Comparison of ENCODE assay signal across 36 mouse cellular contexts in genomic region chr5:24508406-24508805, GRCm38 (mm10). TPM values are rescaled to one million over a fixed set of nuclear protein-coding genes. Genes with fewer than 3 reads are reported as not detected.
DNase-seq lines count a peak whose midpoint lies in the region; ATAC-seq and TF ChIP-seq lines count a peak whose summit lies in the region.
"Had no signal": no experiment of that assay in that cellular context is flagged by ENCODE, and none has a peak within 500 bp of the region (broad histone marks: within the 10 kb centered on the region; RNA-seq: fewer than 3 reads in every experiment).

No protein-coding gene starts in this region.

- DNase-seq in liver, postnatal 0 days, result no peak
- DNase-seq in G1E (ENCODE audit: low spot score) (no peak), adipocyte (ENCODE audit: low spot score) (no peak)
- DNase-seq in stomach, postnatal 0 days (ENCODE audit: low spot score), result no peak
- DNase-seq: adrenal gland, postnatal 10 days; cerebellum, adult 11 months; cerebellum, adult 9-11 months; gastrocnemius, postnatal 10 days; heart, postnatal 14 days; kidney, adult 8-10 months; kidney, postnatal 4 days had no signal

- H3K27me3 ChIP-seq in liver, postnatal 0 days (ENCODE audit: insufficient read depth, low read length), result peaks cover 8% of the 10 kb centered on the region; the same call in 1 of the 2 replicates
- H3K27me3 ChIP-seq in liver, embryonic 12.5 days (replicated peaks), result peaks cover 55% of the 10 kb centered on the region
- peaks cover 22% of the 10 kb centered on the region for H3K27me3 ChIP-seq in E14TG2a.4 (ENCODE audit: insufficient read depth, low read length)
- peaks cover 13% of the 10 kb centered on the region for H3K27me3 ChIP-seq in G1E (ENCODE audit: insufficient read depth, low read length)
- no peaks in the 10 kb centered on the region for H3K27me3 ChIP-seq in stomach, postnatal 0 days (ENCODE audit: control insufficient read depth, insufficient read depth, low read length)
- H3K27me3 ChIP-seq: CH12.LX had no signal

- no peaks in the 10 kb centered on the region for H3K36me3 ChIP-seq in liver, postnatal 0 days (replicated peaks; ENCODE audit: insufficient read depth, low read length)
- no peaks in the 10 kb centered on the region for H3K36me3 ChIP-seq in liver, embryonic 12.5 days
- no peaks in the 10 kb centered on the region for H3K36me3 ChIP-seq in E14TG2a.4 (ENCODE audit: insufficient read depth, low read length)
- H3K36me3 ChIP-seq in G1E (replicated peaks), result no peaks in the 10 kb centered on the region
- H3K36me3 ChIP-seq in stomach, postnatal 0 days (ENCODE audit: control insufficient read depth, insufficient read depth, low read length), result no peaks in the 10 kb centered on the region
- H3K36me3 ChIP-seq: embryonic facial prominence, embryonic 13.5 days; forebrain, embryonic 10.5 days; forebrain, embryonic 15.5 days; limb, embryonic 10.5 days; limb, embryonic 15.5 days; midbrain, embryonic 13.5 days; neural tube, embryonic 15.5 days had no signal

- no peak for TF ChIP-seq EP300 in liver, postnatal 0 days (IDR thresholded peaks at IDR 0.05; ENCODE audit: low read depth)
- no peak for TF ChIP-seq EP300 in stomach, postnatal 0 days (optimal IDR thresholded peaks at IDR 0.05)

- H3K4me3 ChIP-seq in liver, postnatal 0 days (ENCODE audit: low read depth, low read length), result no peak overlapping the region
- no peak overlapping the region for H3K4me3 ChIP-seq in liver, embryonic 12.5 days
- no peak overlapping the region for H3K4me3 ChIP-seq in E14TG2a.4 (replicated peaks; ENCODE audit: low read length)
- H3K4me3 ChIP-seq in G1E (ENCODE audit: low read depth, low read length), result no peak overlapping the region
- H3K4me3 ChIP-seq in stomach, postnatal 0 days (ENCODE audit: low read depth, low read length), result no peak overlapping the region
- H3K4me3 ChIP-seq: embryonic facial prominence, embryonic 13.5 days; forebrain, embryonic 10.5 days; forebrain, embryonic 15.5 days; hindbrain, embryonic 10.5 days; limb, embryonic 10.5 days; limb, embryonic 15.5 days; midbrain, embryonic 13.5 days; neural tube, embryonic 15.5 days had no signal

- no peak overlapping the region for H3K4me2 ChIP-seq in liver, postnatal 0 days (ENCODE audit: low read depth, low read length)
- no peak overlapping the region for H3K4me2 ChIP-seq in liver, embryonic 12.5 days
- H3K4me2 ChIP-seq in stomach, postnatal 0 days (replicated peaks; ENCODE audit: low read depth), result no peak overlapping the region
- H3K4me2 ChIP-seq: embryonic facial prominence, embryonic 13.5 days; forebrain, embryonic 15.5 days; limb, embryonic 15.5 days; midbrain, embryonic 13.5 days; neural tube, embryonic 15.5 days had no signal

- whole genome bisulfite sequencing in liver, postnatal 0 days (ENCODE audit: insufficient replicate concordance), result 84% methylated on average over 7 of the region's 7 CpGs
- WGBS in liver, embryonic 12.5 days (ENCODE audit: insufficient replicate concordance), result 83% methylated on average over 7 of the region's 7 CpGs
- 93% methylated on average over 7 of the region's 7 CpGs for WGBS in stomach, postnatal 0 days

- H3K9me3 ChIP-seq in liver, postnatal 0 days (ENCODE audit: low read length), result no peaks in the 10 kb centered on the region
- no peaks in the 10 kb centered on the region for H3K9me3 ChIP-seq in liver, embryonic 12.5 days (replicated peaks)
- H3K9me3 ChIP-seq in E14TG2a.4 (ENCODE audit: low read length) (no peaks in the 10 kb centered on the region), G1E (replicated peaks) (0 out of 2 replicates have a peak, but pooled peaks cover 2% of the 10 kb centered on the region)
- H3K9me3 ChIP-seq in stomach, postnatal 0 days (ENCODE audit: control insufficient read depth, low read length), result no peaks in the 10 kb centered on the region
- H3K9me3 ChIP-seq: embryonic facial prominence, embryonic 13.5 days; forebrain, embryonic 15.5 days; limb, embryonic 10.5 days; limb, embryonic 15.5 days; midbrain, embryonic 13.5 days; neural tube, embryonic 15.5 days had no signal

- no peak overlapping the region for H3K27ac ChIP-seq in liver, postnatal 0 days (ENCODE audit: low read depth)
- no peak overlapping the region for H3K27ac ChIP-seq in liver, embryonic 12.5 days
- H3K27ac ChIP-seq in stomach, postnatal 0 days (replicated peaks), result no peak overlapping the region
- H3K27ac ChIP-seq: embryonic facial prominence, embryonic 13.5 days; forebrain, embryonic 10.5 days; forebrain, embryonic 15.5 days; hindbrain, embryonic 10.5 days; kidney, postnatal 0 days; limb, embryonic 10.5 days; limb, embryonic 15.5 days; macrophage; midbrain, embryonic 13.5 days; neural tube, embryonic 15.5 days had no signal

- ATAC-seq in liver, postnatal 0 days, result no peak
- no peak for ATAC-seq in liver, embryonic 12.5 days
- ATAC-seq in G1E (ENCODE audit: extremely low read depth, insufficient number of reproducible peaks, low FRiP score, poor library complexity, severe bottlenecking), result no peak
- ATAC-seq in stomach, postnatal 0 days (ENCODE audit: low FRiP score, low TSS enrichment), result no peak
- ATAC-seq: forebrain, embryonic 15.5 days; hindbrain, embryonic 16.5 days; intestine, embryonic 16.5 days; midbrain, embryonic 13.5 days had no signal

- 0 out of 2 replicates have a peak, but pooled peaks cover 3% of the 10 kb centered on the region for H3K4me1 ChIP-seq in liver, postnatal 0 days (ENCODE audit: insufficient read depth)
- H3K4me1 ChIP-seq in liver, embryonic 12.5 days, result peaks cover 21% of the 10 kb centered on the region
- H3K4me1 ChIP-seq in E14TG2a.4 (replicated peaks; ENCODE audit: low read depth, low read length) (peaks cover 42% of the 10 kb centered on the region), G1E (ENCODE audit: insufficient read depth, low read depth, low read length) (peaks cover 5% of the 10 kb centered on the region; the same call in 1 of the 2 replicates)
- no peaks in the 10 kb centered on the region for H3K4me1 ChIP-seq in stomach, postnatal 0 days (replicated peaks; ENCODE audit: control insufficient read depth, insufficient read depth)

- TF ChIP-seq CTCF in liver, postnatal 0 days (IDR thresholded peaks at IDR 0.05; ENCODE audit: low read depth), result peak; percentile 21; the same call in 1 of the 2 replicates
- TF ChIP-seq CTCF in E14TG2a.4 (conservative IDR thresholded peaks at IDR 0.05; ENCODE audit: low read length), result peak; percentile 80
- TF ChIP-seq CTCF in G1E (IDR thresholded peaks at IDR 0.05; ENCODE audit: low read depth, low read length), result 0 out of 2 replicates have a peak, but pooled peaks have one; percentile 9
- 0 out of 2 replicates have a peak, but pooled peaks have one; percentile 10 for TF ChIP-seq CTCF in stomach, postnatal 0 days (IDR thresholded peaks at IDR 0.05; ENCODE audit: low read depth)

- no peak overlapping the region for H3K9ac ChIP-seq in liver, postnatal 0 days (replicated peaks)
- no peak overlapping the region for H3K9ac ChIP-seq in liver, embryonic 12.5 days
- H3K9ac ChIP-seq in stomach, postnatal 0 days (ENCODE audit: low read length), result no peak overlapping the region
- H3K9ac ChIP-seq: embryonic facial prominence, embryonic 13.5 days; forebrain, embryonic 15.5 days; limb, embryonic 15.5 days; midbrain, embryonic 13.5 days; neural tube, embryonic 15.5 days had no signal

RNA-seq across cellular contexts. Expression of gene Gbx1, which starts 18.6 kb away (rescaled TPM):
- polyA plus RNA-seq in liver, postnatal 0 days (2015; fragmentation: Nextera tagmentation; extraction: Ambion mirVana), result not detected in 2 replicates
- polyA plus RNA-seq in liver, embryonic 12.5 days (2016; fragmentation: Nextera tagmentation; extraction: Ambion mirVana), result not detected in 2 replicates
- total RNA-seq in G1E (2014; fragmentation: Nextera tagmentation) (not detected in 2 replicates), G1E (2017) (0.12 TPM in 1 of 2 replicates, not detected in the other)
- 0.01 and 0.02 TPM in 2 replicates for polyA plus RNA-seq in G1E (2012)
- polyA plus RNA-seq in stomach, postnatal 0 days (2015; fragmentation: Nextera tagmentation; extraction: Ambion mirVana), result 0.02 TPM in 1 of 2 replicates, not detected in the other
- total RNA-seq: common myeloid progenitor, adult 5-6 weeks; gastrocnemius, postnatal 10 days; heart, adult 8-10 months; heart, postnatal 14 days; megakaryocyte-erythroid progenitor cell, adult 5-6 weeks had no signal
- polyA plus RNA-seq: gonadal fat pad, adult 2 months; limb, embryonic 10.5 days; liver, embryonic 16.5 days; lung, embryonic 16.5 days; macrophage; spleen, adult 2 months had no signal

RNA-seq across cellular contexts. Expression of gene Asb10, which starts 32.4 kb away (rescaled TPM):
- polyA plus RNA-seq in liver, postnatal 0 days (2015; fragmentation: Nextera tagmentation; extraction: Ambion mirVana), result 0.06 and 0.14 TPM in 2 replicates
- 0.11 TPM in 1 of 2 replicates, not detected in the other for polyA plus RNA-seq in liver, embryonic 12.5 days (2016; fragmentation: Nextera tagmentation; extraction: Ambion mirVana)
- total RNA-seq in G1E (2014; fragmentation: Nextera tagmentation), result not detected in 2 replicates
- total RNA-seq in G1E (2017), result not detected in 2 replicates
- 0.04 TPM in 1 of 2 replicates, not detected in the other for polyA plus RNA-seq in G1E (2012)
- polyA plus RNA-seq in stomach, postnatal 0 days (2015; fragmentation: Nextera tagmentation; extraction: Ambion mirVana), result 0.21 and 0.25 TPM in 2 replicates
- total RNA-seq: CH12.LX; megakaryocyte-erythroid progenitor cell, adult 5-6 weeks had no signal
- polyA plus RNA-seq: C2C12 had no signal

RNA-seq across cellular contexts. Expression of gene 4931409K22Rik, which starts 48.2 kb away (rescaled TPM):
- not detected in 2 replicates for polyA plus RNA-seq in liver, postnatal 0 days (2015; fragmentation: Nextera tagmentation; extraction: Ambion mirVana)
- 0.05 TPM in 1 of 2 replicates, not detected in the other for polyA plus RNA-seq in liver, embryonic 12.5 days (2016; fragmentation: Nextera tagmentation; extraction: Ambion mirVana)
- total RNA-seq in G1E (2014; fragmentation: Nextera tagmentation), result not detected in 2 replicates
- 0.06 TPM in 1 of 2 replicates, not detected in the other for total RNA-seq in G1E (2017)
- not detected in 2 replicates for polyA plus RNA-seq in G1E (2012)
- polyA plus RNA-seq in stomach, postnatal 0 days (2015; fragmentation: Nextera tagmentation; extraction: Ambion mirVana), result 0.08 TPM in 1 of 2 replicates, not detected in the other
- total RNA-seq: adrenal gland, postnatal 10 days; CH12.LX; common myeloid progenitor, adult 5-6 weeks; gastrocnemius, postnatal 10 days; heart, adult 8-10 months; heart, postnatal 14 days; left cerebral cortex, postnatal 10 days; megakaryocyte-erythroid progenitor cell, adult 5-6 weeks had no signal
- polyA plus RNA-seq: C2C12; heart, embryonic 14.5 days; intestine, embryonic 16.5 days; liver, embryonic 16.5 days; lung, embryonic 16.5 days; macrophage; spleen, adult 2 months had no signal

RNA-seq across cellular contexts. Expression of gene Agap3, which starts 56.4 kb away (rescaled TPM):
- 8.3 and 9.1 TPM in 2 replicates for polyA plus RNA-seq in liver, postnatal 0 days (2015; fragmentation: Nextera tagmentation; extraction: Ambion mirVana)
- 25.5 and 26.5 TPM in 2 replicates for polyA plus RNA-seq in liver, embryonic 12.5 days (2016; fragmentation: Nextera tagmentation; extraction: Ambion mirVana)
- 22.0 and 26.3 TPM in 2 replicates for total RNA-seq in G1E (2014; fragmentation: Nextera tagmentation)
- 30.3 and 32.8 TPM in 2 replicates for total RNA-seq in G1E (2017)
- polyA plus RNA-seq in G1E (2012), result 133 and 147 TPM in 2 replicates
- polyA plus RNA-seq in stomach, postnatal 0 days (2015; fragmentation: Nextera tagmentation; extraction: Ambion mirVana), result 21.9 and 26.5 TPM in 2 replicates

Comparison
In these comparisons a context has a peak if more than half of its experiments do, and no peak if none do; other contexts are left out.
1. CTCF ChIP-seq: peak in every context shown above with its lines; median percentile 80 in E14TG2a.4; 21 in liver, postnatal 0 days; 10 in stomach, postnatal 0 days; 9 in G1E.